Mouse (Mus musculus) CH12.LX (cell line): ENCODE measurements around the gene Zfp978. TPM values are rescaled to one million over a fixed set of nuclear protein-coding genes. Genes with fewer than 3 reads are reported as not detected.
"Not testable (repeated sequence)": the region's sequence is repeated elsewhere in the genome, so short reads cannot be mapped to it uniquely, and the experiment has no call there.

ENCODE experiments used
- DNase-seq: peaks from one replicate; pipeline ENCODE4 v3.0.0-alpha.2; 2013; ENCODE audit errors: extremely low read depth
- H3K27ac ChIP-seq: 2 replicates; pipeline ENCODE4 v1.5.1; 2012; ENCODE audit warnings: low read depth, mild to moderate bottlenecking, control low read depth, moderate library complexity; ENCODE audit not compliant: insufficient read depth
- H3K27me3 ChIP-seq: replicated peaks from 2 replicates; pipeline ENCODE3; 2012; ENCODE audit warnings: inconsistent platforms
- H3K36me3 ChIP-seq, 2 experiments: replicated peaks in 1 of 2; 2 replicates each; pipeline versions ENCODE3 to v1.6.1; 2012; ENCODE audit warnings: inconsistent platforms in 1 of 2, low read length in 1 of 2, mild to moderate bottlenecking in 1 of 2, mixed read lengths in 1 of 2, moderate library complexity in 1 of 2; ENCODE audit not compliant: control insufficient read depth in 1 of 2, insufficient read depth in 1 of 2
- H3K4me1 ChIP-seq, 2 experiments: 2 replicates each; pipeline ENCODE4 v1.6.1; 2012; ENCODE audit warnings: inconsistent platforms in 1 of 2, moderate library complexity in 1 of 2; ENCODE audit not compliant: insufficient read depth in 2 of 2, control insufficient read depth in 1 of 2
- H3K4me2 ChIP-seq: 2 replicates; pipeline ENCODE4 v1.6.1; 2012; ENCODE audit warnings: low read depth, mild to moderate bottlenecking, control low read depth; ENCODE audit not compliant: poor library complexity, insufficient read depth, severe bottlenecking
- H3K4me3 ChIP-seq, 3 experiments: fragments of 150-350 bp in 1 of 3; sonication (generic) in 1 of 3; replicated peaks in 1 of 3; 2 replicates each; pipeline versions ENCODE3 to v1.5.1; 2011 to 2012; ENCODE audit warnings: low read depth in 2 of 3, low read length in 2 of 3, mild to moderate bottlenecking in 2 of 3, moderate library complexity in 2 of 3, control low read depth in 1 of 3, improper control_type of control experiment in 1 of 3, inconsistent platforms in 1 of 3, mixed read lengths in 1 of 3; ENCODE audit not compliant: poor library complexity in 1 of 3
- H3K79me2 ChIP-seq: replicated peaks from 2 replicates; pipeline ENCODE4 v1.6.1; 2012; ENCODE audit warnings: mild to moderate bottlenecking, moderate library complexity; ENCODE audit not compliant: control insufficient read depth, poor library complexity, insufficient read depth, severe bottlenecking; ENCODE audit errors: extremely low read depth
- H3K9ac ChIP-seq: 2 replicates; pipeline ENCODE4 v1.6.1; 2012; ENCODE audit warnings: low read depth, mild to moderate bottlenecking, control low read depth, moderate library complexity; ENCODE audit not compliant: insufficient read depth
- H3K9me3 ChIP-seq: replicated peaks from 2 replicates; pipeline ENCODE3; 2012; ENCODE audit warnings: low read length, inconsistent platforms, mixed read lengths
- BHLHE40 ChIP-seq: IDR thresholded peaks from 2 replicates; pipeline ENCODE4 v1.6.1; 2011; ENCODE audit warnings: mild to moderate bottlenecking, low read depth, low read length, improper control_type of control experiment
- CHD2 ChIP-seq: IDR thresholded peaks from 2 replicates; pipeline ENCODE4 v1.6.1; 2011; ENCODE audit warnings: low read length, improper control_type of control experiment
- CTCF ChIP-seq, 2 experiments: IDR thresholded peaks in 1 of 2; conservative IDR thresholded peaks in 1 of 2; 2 replicates each; pipeline ENCODE4 v1.5.1; 2011 to 2012; ENCODE audit warnings: low read depth in 2 of 2, low read length in 2 of 2, improper control_type of control experiment in 1 of 2, inconsistent platforms in 1 of 2, mild to moderate bottlenecking in 1 of 2, moderate library complexity in 1 of 2
- E2F4 ChIP-seq: IDR thresholded peaks from 2 replicates; pipeline ENCODE4 v1.6.1; 2011; ENCODE audit warnings: low read depth, low read length, improper control_type of control experiment; ENCODE audit not compliant: insufficient replicate concordance
- ETS1 ChIP-seq: conservative IDR thresholded peaks from 2 replicates; pipeline ENCODE4 v1.6.1; 2012; ENCODE audit warnings: low read depth, mild to moderate bottlenecking, inconsistent platforms, low read length, improper control_type of control experiment, moderate library complexity
- JUN ChIP-seq: IDR thresholded peaks from 2 replicates; pipeline ENCODE4 v1.6.1; 2011; ENCODE audit warnings: low read depth, mild to moderate bottlenecking, low read length, improper control_type of control experiment, moderate library complexity; ENCODE audit not compliant: insufficient read depth
- MAFK ChIP-seq: IDR thresholded peaks from 2 replicates; pipeline ENCODE4 v1.6.1; 2011; ENCODE audit warnings: low read length, improper control_type of control experiment; ENCODE audit not compliant: insufficient replicate concordance
- MAZ ChIP-seq: IDR thresholded peaks from 2 replicates; pipeline ENCODE4 v1.6.1; 2012; ENCODE audit warnings: low read depth, mild to moderate bottlenecking, inconsistent platforms, low read length, improper control_type of control experiment, moderate library complexity
- MEF2A ChIP-seq: IDR thresholded peaks from 2 replicates; pipeline ENCODE4 v1.6.1; 2014; ENCODE audit warnings: low read depth, mild to moderate bottlenecking, inconsistent platforms, low read length, improper control_type of control experiment, borderline replicate concordance
- MXI1 ChIP-seq: IDR thresholded peaks from 2 replicates; pipeline ENCODE4 v1.6.1; 2011; ENCODE audit warnings: mild to moderate bottlenecking, low read depth, low read length, improper control_type of control experiment
- MYC ChIP-seq: IDR thresholded peaks from 2 replicates; pipeline ENCODE4 v1.6.1; 2011; ENCODE audit warnings: low read depth, mild to moderate bottlenecking, improper control_type of control experiment, low read length
- PAX5 ChIP-seq: IDR thresholded peaks from 2 replicates; pipeline ENCODE4 v1.6.1; 2012; ENCODE audit warnings: low read length, inconsistent platforms, mixed read lengths
- POLR2AphosphoS2 ChIP-seq: IDR thresholded peaks from 2 replicates; pipeline ENCODE4 v1.6.1; 2011; ENCODE audit warnings: low read depth, low read length, improper control_type of control experiment
- RCOR1 ChIP-seq: conservative IDR thresholded peaks from 2 replicates; pipeline ENCODE4 v1.6.1; 2012; ENCODE audit warnings: low read depth, mild to moderate bottlenecking, inconsistent platforms, low read length, improper control_type of control experiment
- SIN3A ChIP-seq: IDR thresholded peaks from 2 replicates; pipeline ENCODE4 v1.6.1; 2012; ENCODE audit warnings: low read length, improper control_type of control experiment, inconsistent platforms
- SMC3 ChIP-seq: IDR thresholded peaks from 2 replicates; pipeline ENCODE4 v1.6.1; 2011; ENCODE audit warnings: low read depth, low read length, improper control_type of control experiment
- TBP ChIP-seq: conservative IDR thresholded peaks from 2 replicates; pipeline ENCODE4 v1.6.1; 2011; ENCODE audit warnings: low read depth, low read length, improper control_type of control experiment
- TCF12 ChIP-seq: IDR thresholded peaks from 2 replicates; pipeline ENCODE4 v1.6.1; 2014; ENCODE audit warnings: low read depth, mild to moderate bottlenecking, inconsistent platforms, low read length, improper control_type of control experiment
- UBTF ChIP-seq: IDR thresholded peaks from 2 replicates; pipeline ENCODE4 v1.6.1; 2012; ENCODE audit warnings: low read depth, mild to moderate bottlenecking, inconsistent platforms, low read length, improper control_type of control experiment, moderate library complexity
- USF1 ChIP-seq: IDR thresholded peaks from 2 replicates; pipeline ENCODE4 v1.6.1; 2014; ENCODE audit warnings: low read depth, mild to moderate bottlenecking, inconsistent platforms, low read length, improper control_type of control experiment
- USF2 ChIP-seq: conservative IDR thresholded peaks from 2 replicates; pipeline ENCODE4 v1.6.1; 2011; ENCODE audit warnings: low read depth, low read length, improper control_type of control experiment
- ZKSCAN1 ChIP-seq: IDR thresholded peaks from 2 replicates; pipeline ENCODE4 v1.6.1; 2012; ENCODE audit warnings: low read depth, inconsistent platforms, low read length, improper control_type of control experiment, borderline replicate concordance
- ZMIZ1 ChIP-seq: IDR thresholded peaks from 2 replicates; pipeline ENCODE4 v1.6.1; 2012; ENCODE audit warnings: low read depth, mild to moderate bottlenecking, inconsistent platforms, low read length, improper control_type of control experiment
- ZNF384 ChIP-seq: IDR thresholded peaks from 2 replicates; pipeline ENCODE4 v1.6.1; 2012; ENCODE audit warnings: low read depth, low read length, improper control_type of control experiment, inconsistent platforms
- dilution Hi-C: fragments of 300-500 bp; cut with MboI; formaldehyde crosslinking; loops from 2 replicates; pipeline ENCODE4 v1.14.3; 2020; ENCODE audit warnings: low sequenced_read_pairs; ENCODE audit not compliant: extremely low pct_unique_long_range_greater_than_20kb, extremely low pct_ligation_motif_present
- in situ Hi-C: fragments of 300-500 bp; cut with MboI; formaldehyde crosslinking; loops from 3 replicates; pipeline ENCODE4 v1.14.3; 2019; ENCODE audit warnings: low sequenced_read_pairs, low pct_ligation_motif_present, low pct_unique_long_range_greater_than_20kb, mixed read lengths
- polyA plus RNA-seq: library from polyadenylated mRNA; unstranded; fragments of >175 nt; gene quantifications from 2 replicates; pipeline ENCODE4 v1.2.1, GENCODE M21; 2012; ENCODE audit warnings: low read depth; ENCODE audit not compliant: insufficient read length
- total RNA-seq, 2 experiments: library from RNA; depleted of rRNA; stranded (reverse); fragments of 300-350 nt in 1 of 2; fragments of >200 nt in 1 of 2; gene quantifications; 2 replicates each; pipeline ENCODE4 v1.2.3; 2012 to 2014

Gene Zfp978
- total and polyA plus RNA-seq, 3 experiments = 0.72 TPM; not detected in 2

DNA sequence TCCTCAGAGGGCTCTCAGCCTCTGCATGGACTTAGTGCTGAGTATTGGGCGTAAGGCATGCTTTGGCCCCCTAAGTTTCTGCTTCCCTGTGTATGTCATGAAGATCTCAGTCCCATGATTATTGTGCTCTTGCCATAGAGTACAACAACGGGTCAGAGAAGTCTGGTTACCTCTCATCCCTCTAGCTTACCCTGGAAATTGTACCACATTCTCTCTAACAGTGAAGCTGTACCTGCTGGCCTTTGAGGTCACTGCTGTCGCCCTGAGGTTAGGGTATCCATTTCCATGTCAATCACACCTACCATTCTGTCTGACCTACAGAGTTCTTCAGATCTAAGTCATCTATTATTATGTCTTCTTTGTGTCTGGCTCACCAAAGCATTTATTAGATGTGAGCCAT, 62.0 kb downstream of the Zfp978 start:
- in situ Hi-C loops = no loop called here
- dilution Hi-C loops = no loop called here
- no peaks in the 10 kb centered on the region for H3K4me1 ChIP-seq
- no peaks in the 10 kb centered on the region for H3K27me3 ChIP-seq
- peaks cover 46% of the 10 kb centered on the region for H3K9me3 ChIP-seq
- TF ChIP-seq USF2 = no peak
- TF ChIP-seq ETS1 = no peak
- TF ChIP-seq USF1 = no peak
- TF ChIP-seq MEF2A = no peak
- no peak for TF ChIP-seq RCOR1
- no peak for TF ChIP-seq TCF12
- H3K36me3 ChIP-seq = no peaks in the 10 kb centered on the region
- no peak for DNase-seq
- H3K4me3 ChIP-seq = no peak overlapping the region
- H3K27ac ChIP-seq = no peak overlapping the region
- no peak overlapping the region for H3K4me2 ChIP-seq
- H3K79me2 ChIP-seq = no peaks in the 10 kb centered on the region
- H3K9ac ChIP-seq = no peak overlapping the region

DNA sequence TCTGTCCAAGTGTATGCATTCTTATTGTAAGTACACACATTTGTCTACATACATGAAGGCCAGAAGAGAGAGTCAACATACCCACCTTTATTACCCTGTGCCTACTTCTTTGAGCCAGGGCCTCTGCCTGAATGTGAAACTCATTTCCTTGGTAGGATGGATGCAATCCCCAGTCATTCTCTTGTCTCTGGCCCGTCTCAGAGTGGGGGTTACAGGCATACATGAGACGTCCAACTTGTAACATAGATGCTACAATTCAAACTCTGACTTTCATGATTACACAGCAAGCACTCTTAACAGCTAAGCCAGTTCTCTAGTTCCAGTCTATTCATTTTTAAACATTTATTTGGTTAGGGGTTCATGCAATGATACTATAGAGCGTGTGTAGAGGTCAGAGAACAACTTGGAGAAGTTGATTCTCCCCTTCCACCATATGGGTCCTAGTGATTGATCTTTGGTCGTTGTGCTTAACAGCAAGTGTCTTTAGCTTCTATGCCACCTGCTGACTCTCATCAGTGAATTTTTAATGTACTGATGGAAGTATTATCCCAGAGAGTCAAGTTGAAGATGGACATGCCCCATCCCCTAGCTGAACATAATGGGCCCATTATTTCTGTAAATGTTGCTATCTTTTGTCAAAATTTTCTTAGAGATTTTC, 62.7 kb downstream of the Zfp978 start:
- H3K4me2 ChIP-seq = no peak overlapping the region
- no peaks in the 10 kb centered on the region for H3K79me2 ChIP-seq
- H3K4me3 ChIP-seq = no peak overlapping the region
- no peaks in the 10 kb centered on the region for H3K27me3 ChIP-seq
- no peaks in the 10 kb centered on the region for H3K36me3 ChIP-seq
- peaks cover 46% of the 10 kb centered on the region for H3K9me3 ChIP-seq
- H3K9ac ChIP-seq = no peak overlapping the region
- no peak for DNase-seq
- no peak overlapping the region for H3K27ac ChIP-seq
- in situ Hi-C loops = no loop called here
- TF ChIP-seq POLR2AphosphoS2 (no peak), MAZ (no peak), MXI1 (no peak), ZNF384 (no peak), ZKSCAN1 (no peak), SMC3 (no peak), SIN3A (no peak), UBTF (no peak), BHLHE40 (no peak), MYC (no peak), ZMIZ1 (no peak), TBP (no peak), PAX5 (no peak), E2F4 (no peak), CHD2 (no peak), JUN (no peak), CTCF (conservative IDR thresholded peaks at IDR 0.05 in 1 of 2, IDR thresholded peaks at IDR 0.05 in 1 of 2; ENCODE audit: low read depth in 2 of 2, low read length in 2 of 2) (no peak), MAFK (no peak), USF2 (no peak)
- no peaks in the 10 kb centered on the region for H3K4me1 ChIP-seq
- dilution Hi-C loops = no loop called here

DNA sequence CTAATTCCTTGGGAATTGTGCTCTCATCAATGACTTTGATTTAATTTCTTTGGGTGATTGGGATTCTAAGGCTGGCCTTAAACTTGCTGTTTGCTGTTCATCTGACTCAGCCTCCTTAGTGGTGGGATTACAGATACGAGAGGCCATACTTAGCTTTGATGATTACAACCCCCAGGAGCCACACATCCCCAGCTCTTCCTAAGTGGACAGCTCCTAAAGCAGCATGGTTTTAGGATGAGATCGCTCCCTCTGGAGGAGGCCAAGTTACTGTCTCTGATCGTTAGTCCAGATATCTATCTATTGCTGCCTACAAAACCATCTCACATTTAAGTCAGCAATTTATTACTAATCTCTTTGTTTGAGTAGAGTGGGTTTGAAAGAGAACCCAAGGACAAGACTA, 63.3 kb downstream of the Zfp978 start:
- H3K27ac ChIP-seq, DNase-seq, H3K36me3 ChIP-seq, H3K4me1 ChIP-seq, H3K27me3 ChIP-seq, H3K4me2 ChIP-seq, H3K79me2 ChIP-seq, H3K4me3 ChIP-seq, in situ Hi-C loops, H3K9ac ChIP-seq, dilution Hi-C loops: not testable (repeated sequence)
- peaks cover 44% of the 10 kb centered on the region for H3K9me3 ChIP-seq
